Mouse (Mus musculus) cerebellum, adult 2 months (tissue): ENCODE data around the gene Slc22a30.

Experiments used
- CTCF ChIP-seq: fragments of 200-500 bp; IDR thresholded peaks from 2 replicates; pipeline ENCODE4 v1.5.1; 2011; ENCODE audit warnings: low read depth, mild to moderate bottlenecking, control low read depth, low read length, moderate library complexity, borderline replicate concordance; ENCODE audit not compliant: insufficient read depth
- POLR2A ChIP-seq: fragments of 200-500 bp; IDR thresholded peaks from 2 replicates; pipeline ENCODE4 v1.6.1; 2011; ENCODE audit warnings: low read length, control low read depth, borderline replicate concordance; ENCODE audit not compliant: insufficient read depth

- TF ChIP-seq POLR2A (no peak), CTCF (no peak)
Observed at GRCm38 (mm10) chr19:8431051-8431662, 26.2 kb upstream of the Slc22a30 start.
